Mouse (Mus musculus): ENCODE data around the gene Cstb.

Gene Cstb

GRCm38 (mm10) chr10:78462945-78463768 is 37.7 kb downstream of the Cstb start:
- DNase-seq: no peak

GRCm38 (mm10) chr10:78463769-78464167 is 38.3 kb downstream of the Cstb start:
- DNase-seq: no peak

GRCm38 (mm10) chr10:78464201-78464791 is 38.8 kb downstream of the Cstb start:
- DNase-seq: no peak

- peak; percentile 97 to 98 for DNase-seq
These were observed 39.3 kb downstream of the Cstb start, which contains the start of gene Pdxk for GRCm38 (mm10) chr10:78464792-78465207. Gene Pdxk, minus strand, starts transcription at chr10:78464975.

DNA sequence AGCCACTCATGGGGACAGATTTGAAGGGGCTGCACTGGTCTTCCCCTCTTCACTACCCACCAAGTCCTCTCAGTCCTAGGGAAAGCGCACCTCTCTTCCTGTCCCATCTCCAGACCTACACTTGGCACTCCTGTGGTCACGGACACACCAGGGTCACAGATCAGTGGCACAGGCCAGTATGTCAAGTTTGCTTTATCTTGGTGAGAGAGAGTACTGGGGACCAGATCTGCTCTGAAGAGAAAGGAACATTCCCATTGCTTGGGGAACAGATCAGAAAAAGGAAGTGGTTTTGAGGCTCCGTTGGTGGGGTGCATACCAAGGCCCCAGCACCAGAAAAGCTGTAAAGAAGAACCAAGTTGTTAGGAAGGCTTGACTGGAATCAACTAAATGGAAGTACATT is 40.0 kb downstream of the Cstb start:
- DNase-seq: peak in 1 of 2 experiments; percentile 66

- DNase-seq: no peak
These were observed 41.2 kb downstream of the Cstb start for GRCm38 (mm10) chr10:78466647-78467046.

DNA sequence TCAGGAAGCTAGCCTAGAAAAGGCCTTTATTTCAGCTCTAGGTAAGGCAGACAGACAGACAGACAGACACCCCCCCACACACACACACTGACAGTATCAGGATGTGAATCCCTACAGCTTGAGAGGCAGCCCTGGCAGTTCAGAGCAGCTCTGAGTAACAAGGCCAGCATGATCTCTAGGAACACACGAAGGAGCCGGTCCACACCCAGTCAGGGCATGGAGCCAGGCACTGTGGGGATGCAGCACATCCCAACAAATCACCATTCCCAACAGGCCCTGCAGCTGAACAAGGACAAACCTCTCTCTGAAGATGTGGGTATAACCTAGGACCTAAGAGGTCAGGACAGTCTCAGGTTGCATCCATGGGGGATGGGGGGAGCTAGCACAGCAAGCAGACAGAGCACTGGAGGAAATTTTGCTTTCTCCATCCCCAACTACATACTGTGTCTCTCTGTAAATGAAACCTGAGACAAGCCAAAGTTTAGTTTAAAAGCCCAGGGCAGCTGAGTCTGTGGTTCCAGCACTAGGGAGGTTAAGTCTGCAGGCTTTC is 42.4 kb downstream of the Cstb start:
- no peak for DNase-seq

GRCm38 (mm10) chr10:78470582-78471313 is 45.3 kb downstream of the Cstb start:
- DNase-seq: no peak

DNA sequence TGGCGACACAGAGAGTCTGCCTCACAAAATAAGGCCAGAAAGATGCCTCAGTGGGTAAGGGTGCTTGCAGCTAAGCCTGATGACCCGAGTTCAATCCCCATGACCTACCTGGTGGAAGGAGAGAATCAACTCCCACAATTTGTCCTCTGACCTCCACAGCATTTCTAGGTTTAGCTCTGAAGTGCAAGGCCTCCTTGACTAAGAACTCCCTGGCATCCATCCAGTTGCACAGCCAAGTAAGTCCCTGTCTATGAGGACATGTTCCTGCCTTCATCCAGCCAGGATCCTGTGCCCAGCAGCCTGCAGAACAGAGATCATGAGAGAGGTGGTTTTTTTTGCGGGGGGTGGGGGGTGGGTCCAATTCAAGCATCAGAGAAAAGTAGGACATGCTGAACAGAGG is 46.6 kb downstream of the Cstb start:
- DNase-seq: no peak

DNA sequence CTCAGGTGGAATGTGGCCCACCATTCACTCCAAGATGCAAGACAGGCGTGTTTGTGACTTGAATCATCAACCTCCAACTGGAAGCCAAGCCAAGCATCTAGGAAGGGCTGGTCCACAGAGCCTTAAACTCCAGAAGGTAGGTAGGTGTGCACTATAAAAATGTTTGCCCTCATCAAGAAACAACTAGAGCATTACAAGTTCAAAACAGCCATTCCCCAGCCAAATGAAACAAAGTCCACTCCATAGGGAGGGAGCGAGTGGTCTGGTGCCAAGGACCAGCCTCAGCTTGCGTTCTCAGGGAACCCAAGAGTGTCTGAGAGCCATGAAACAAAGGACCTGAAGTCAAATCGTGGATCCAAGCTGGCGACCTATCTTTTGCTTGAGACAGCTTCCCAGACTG is 48.0 kb downstream of the Cstb start:
- DNase-seq: no peak

GRCm38 (mm10) chr10:78474759-78475158 is 49.3 kb downstream of the Cstb start:
- no peak for DNase-seq

GRCm38 (mm10) chr10:78476821-78477220 is 51.4 kb downstream of the Cstb start:
- peak; percentile 51 to 60 for DNase-seq
